Mouse (Mus musculus) left cerebral cortex, postnatal 14 days (tissue): ENCODE measurements at regions not wholly inside any gene's neighbourhood (a gene's known extent, or its start where the extent isn't known, plus 50 kb on each side); places are given as distances from the start of the nearest gene placed in this dataset.
A peak's percentile ranks its signal among the peaks of the same experiment; 100 is the strongest.

ENCODE experiments used
- DNase-seq, 2 experiments: peaks; one replicate each; pipeline ENCODE4 v3.0.0; 2021 to 2022; ENCODE audit warnings: low spot score in 2 of 2, mixed read lengths in 1 of 2
- intact Hi-C: fragments of 180-260 bp; cut with DNase I; formaldehyde crosslinking; loops from one replicate; pipeline ENCODE4 v1.15.1; 2025

GRCm38 (mm10) chr10:71738280-71738679, 390.7 kb downstream of the Ipmk start:
- no peak for DNase-seq
- intact Hi-C loops = no loop called here

GRCm38 (mm10) chr10:71748557-71749493, 401.3 kb downstream of the Ipmk start:
- DNase-seq = no peak
- intact Hi-C loops = no loop called here

GRCm38 (mm10) chr10:71753255-71753654, 405.7 kb downstream of the Ipmk start:
- DNase-seq = no peak
- intact Hi-C loops = no loop called here

GRCm38 (mm10) chr10:71754799-71755198, 407.2 kb downstream of the Ipmk start:
- no peak for DNase-seq
- intact Hi-C loops = no loop called here

- intact Hi-C loops = no loop called here
Observed at GRCm38 (mm10) chr10:71778903-71779302, 431.3 kb downstream of the Ipmk start.

GRCm38 (mm10) chr10:71789241-71789640, 441.7 kb downstream of the Ipmk start:
- intact Hi-C loops = no loop called here
- DNase-seq = no peak

More at GRCm38 (mm10) chr10:71778903-71779302, 431.3 kb downstream of the Ipmk start:
- no peak for DNase-seq

GRCm38 (mm10) chr10:71789936-71790335, 442.4 kb downstream of the Ipmk start:
- DNase-seq = peak in 1 of 2 experiments; percentile 2
- intact Hi-C loops = no loop called here

- intact Hi-C loops = no loop called here
Observed at GRCm38 (mm10) chr10:71798638-71799037, 451.1 kb downstream of the Ipmk start.

GRCm38 (mm10) chr10:71802457-71802856, 454.9 kb downstream of the Ipmk start:
- intact Hi-C loops = no loop called here
- DNase-seq = no peak

More at GRCm38 (mm10) chr10:71798638-71799037, 451.1 kb downstream of the Ipmk start:
- DNase-seq = no peak

GRCm38 (mm10) chr10:71832633-71833032, 485.1 kb downstream of the Ipmk start:
- intact Hi-C loops = no loop called here
- DNase-seq = no peak

GRCm38 (mm10) chr10:71835018-71835417, 487.5 kb downstream of the Ipmk start:
- DNase-seq = no peak
- intact Hi-C loops = no loop called here

GRCm38 (mm10) chr10:71857089-71857488, 509.5 kb downstream of the Ipmk start:
- DNase-seq = no peak
- intact Hi-C loops = no loop called here

- DNase-seq = peak; percentile 65 to 73
- intact Hi-C loops = no loop called here
Observed at GRCm38 (mm10) chr10:71857518-71857973, 510.0 kb downstream of the Ipmk start.

- intact Hi-C loops = no loop called here
- no peak for DNase-seq
Observed at GRCm38 (mm10) chr10:71893726-71894125, 546.2 kb downstream of the Ipmk start.

- intact Hi-C loops = no loop called here
- no peak for DNase-seq
Observed at GRCm38 (mm10) chr10:71905029-71905428, 557.5 kb downstream of the Ipmk start.
